Mouse (Mus musculus): ENCODE data around the gene Ttc30a1.

- no peak for TF ChIP-seq POLR2A (IDR thresholded peaks at IDR 0.05; ENCODE audit: insufficient read depth, low read depth, low read length)
- no peak for TF ChIP-seq CTCF (IDR thresholded peaks at IDR 0.05; ENCODE audit: insufficient read depth, low read depth, low read length)
These were observed 43.4 kb downstream of the Ttc30a1 start, which contains the start of gene Ttc30b for GRCm38 (mm10) chr2:75938117-75939063.

All from olfactory bulb, adult 2 months (tissue).